Mouse (Mus musculus): Measurements from ENCODE around the gene Aldh16a1.

DNA sequence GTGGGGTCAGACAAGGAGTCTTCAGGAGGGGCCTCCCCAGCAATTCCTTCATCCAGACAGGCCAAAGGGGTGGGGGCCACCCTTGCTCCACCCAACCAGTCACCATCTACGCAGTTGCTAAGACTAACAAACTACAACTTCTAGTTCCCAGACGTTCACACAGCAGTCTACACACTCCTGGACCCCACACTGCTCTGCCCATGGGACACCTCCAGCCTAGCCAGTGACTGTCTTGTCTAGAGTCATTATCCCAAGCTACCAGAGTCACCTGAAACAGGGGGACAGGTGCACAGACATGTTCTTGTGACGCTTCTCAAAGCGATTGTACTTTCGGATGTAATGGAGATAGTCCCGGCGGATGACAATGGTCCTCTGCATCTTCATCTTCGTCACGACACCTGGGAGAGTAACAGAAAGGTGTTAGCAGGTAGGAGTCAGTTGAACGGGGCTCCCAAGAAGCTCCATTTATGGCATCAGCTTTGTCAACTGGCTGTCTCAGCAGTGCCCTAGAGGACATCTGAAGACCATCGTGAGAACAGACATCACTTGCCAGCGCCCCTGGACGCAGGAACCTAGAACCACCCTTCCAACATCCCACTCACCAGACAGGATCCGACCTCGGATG is 31.7 kb downstream of the Aldh16a1 start:
- TF ChIP-seq CTCF (IDR thresholded peaks at IDR 0.05; ENCODE audit: low read depth, low read length): no peak
- TF ChIP-seq POLR2A (IDR thresholded peaks at IDR 0.05; ENCODE audit: extremely low read depth, insufficient read depth, low read length): no peak
